Mouse (Mus musculus) Patski (cell line): Measurements from ENCODE around the gene Neurod2. TPM values are rescaled to one million over a fixed set of nuclear protein-coding genes. Genes with fewer than 3 reads are reported as not detected.

Experiments
- ATAC-seq: fragments of 100-300 bp; one replicate; pipeline ENCODE4 v1.8.0; 2021
- CTCF ChIA-PET: fragments of 350-600 bp; sonication (Branson Sonifier 250); formaldehyde crosslinking; loops from one replicate; lab custom pipeline; 2022; ENCODE audit warnings: inconsistent platforms; lab: Charles Lee
- POLR2A ChIA-PET: fragments of 350-600 bp; sonication (Branson Sonifier 250); formaldehyde crosslinking; loops from one replicate; lab custom pipeline; 2022; ENCODE audit warnings: antibody characterized with exemption, inconsistent platforms; lab: Charles Lee
- DNase-seq: peaks from one replicate; pipeline ENCODE4 v3.0.0-alpha.2; 2011; ENCODE audit warnings: low read depth, low spot score
- H3K27me3 ChIP-seq: fragments of 371-371 bp; one replicate; pipeline ENCODE4 v1.5.1; 2021
- CTCF ChIP-seq: fragments of 100-300 bp; IDR thresholded peaks from one replicate; pipeline ENCODE4 v1.5.1; 2021
- in situ Hi-C: fragments of 300-500 bp; cut with MboI; formaldehyde crosslinking; loops from 3 replicates; pipeline ENCODE4 v1.11.1; 2018; ENCODE audit warnings: low pct_unique_long_range_greater_than_20kb, mixed read lengths
- polyA plus RNA-seq: library from polyadenylated mRNA; unstranded; gene quantifications from one replicate; pipeline ENCODE4 v1.2.3, GENCODE M21; 2021

Neurod2 gene
- polyA plus RNA-seq, 1 experiment from 2014 or later, result not detected

- ChIA-PET CTCF (interaction anchor here (0.8 to 4.3 kb wide), 5 partner anchors 10 to 127 kb away, joined by 3 to 25 read pairs (median 4); no protein-coding TSS in a partner anchor), POLR2A (interaction anchor here (2.9 kb wide), 1 partner anchor 9 kb away, joined by 10 read pairs; the partner anchor contains the start of gene Stard3)
- H3K27me3 ChIP-seq, result no peaks in the 10 kb centered on the region
- no peak for TF ChIP-seq CTCF
- in situ Hi-C loops, result no loop called here
- DNase-seq, result no peak
- ATAC-seq, result no peak
Observed at GRCm38 (mm10) chr11:98367171-98367862, 37.9 kb upstream of the Neurod2 start.

- TF ChIP-seq CTCF, result no peak
- no peak for ATAC-seq
- ChIA-PET POLR2A (interaction anchor here (2.9 kb wide), 1 partner anchor 8 kb away, joined by 10 read pairs; the partner anchor contains the start of gene Stard3), CTCF (interaction anchor here (1.4 to 4.3 kb wide), 3 partner anchors 11 to 125 kb away, joined by 4 to 25 read pairs (median 10); no protein-coding TSS in a partner anchor)
- H3K27me3 ChIP-seq, result no peaks in the 10 kb centered on the region
- DNase-seq, result no peak
- in situ Hi-C loops, result no loop called here
Observed at GRCm38 (mm10) chr11:98366290-98366689, 36.8 kb upstream of the Neurod2 start.

GRCm38 (mm10) chr11:98364410-98364809, 35.0 kb upstream of the Neurod2 start:
- in situ Hi-C loops, result no loop called here
- DNase-seq, result no peak
- TF ChIP-seq CTCF, result no peak
- no peak for ATAC-seq
- POLR2A ChIA-PET, result interaction anchor here (1.2 kb wide), 1 partner anchor 9 kb away, joined by 3 read pairs; no protein-coding TSS in a partner anchor
- CTCF ChIA-PET, result interaction anchor here (0.7 to 5.6 kb wide), 3 partner anchors 7 to 22 kb away, joined by 3 to 29 read pairs (median 25); no protein-coding TSS in a partner anchor
- no peaks in the 10 kb centered on the region for H3K27me3 ChIP-seq

DNA sequence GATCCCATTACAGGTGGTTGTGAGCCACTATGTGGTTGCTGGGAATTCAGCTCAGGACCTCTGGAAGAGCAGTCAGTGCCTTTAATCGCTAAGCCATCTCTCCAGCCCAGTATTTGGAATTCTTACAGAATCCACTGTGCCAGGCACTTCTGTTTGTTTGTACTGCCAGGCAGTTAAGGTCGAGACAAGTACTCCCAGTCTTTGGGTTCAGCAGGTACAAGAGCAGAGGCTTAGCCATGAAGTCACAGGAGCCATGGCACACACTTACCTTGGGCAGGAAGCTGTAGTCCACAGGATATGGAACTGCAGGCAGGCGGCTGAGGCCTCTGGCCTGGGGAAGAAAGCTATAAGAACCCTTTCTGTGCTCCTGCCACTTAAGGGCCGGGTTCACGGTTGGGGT, 34.4 kb upstream of the Neurod2 start:
- no peaks in the 10 kb centered on the region for H3K27me3 ChIP-seq
- in situ Hi-C loops, result no loop called here
- ATAC-seq, result no peak
- POLR2A ChIA-PET, result interaction anchor here (0.6 to 1.2 kb wide), 2 partner anchors 9 to 48 kb away, joined by 3 to 5 read pairs; no protein-coding TSS in a partner anchor
- CTCF ChIA-PET, result interaction anchor here (4.3 to 5.6 kb wide), 2 partner anchors 8 to 21 kb away, joined by 25 to 29 read pairs; no protein-coding TSS in a partner anchor
- DNase-seq, result no peak
- TF ChIP-seq CTCF, result no peak

GRCm38 (mm10) chr11:98360866-98361521, 31.5 kb upstream of the Neurod2 start:
- POLR2A ChIA-PET, result interaction anchor here (0.5 kb wide), 1 partner anchor 18 kb away, joined by 3 read pairs; no protein-coding TSS in a partner anchor
- in situ Hi-C loops, result no loop called here
- DNase-seq (no peak), ATAC-seq (no peak)
- TF ChIP-seq CTCF, result no peak
- no peaks in the 10 kb centered on the region for H3K27me3 ChIP-seq
- CTCF ChIA-PET, result interaction anchor here (1.3 to 5.6 kb wide), 4 partner anchors 11 to 28 kb away, joined by 3 to 29 read pairs (median 4); no protein-coding TSS in a partner anchor

GRCm38 (mm10) chr11:98358161-98359083, 29.0 kb upstream of the Neurod2 start, which contains the start of gene Stard3:
TSS of gene Stard3 (plus strand) at chr11:98358368.
- peak; percentile 47 for ATAC-seq
- no peak for TF ChIP-seq CTCF
- CTCF ChIA-PET, result interaction anchor here (0.6 to 7.2 kb wide), 3 partner anchors 14 to 25 kb away, joined by 3 to 75 read pairs (median 5); partner anchors contain the start of gene Tcap
- no peak for DNase-seq
- no peaks in the 10 kb centered on the region for H3K27me3 ChIP-seq
- in situ Hi-C loops, result no loop called here
- POLR2A ChIA-PET, result interaction anchor here (0.9 to 1.8 kb wide), 5 partner anchors 9 to 16 kb away, joined by 3 to 10 read pairs (median 5); partner anchors contain the start of gene Ppp1r1b

GRCm38 (mm10) chr11:98357396-98358160, 28.1 kb upstream of the Neurod2 start:
- no peak for DNase-seq
- CTCF ChIA-PET, result interaction anchor here (1.5 to 7.2 kb wide), 2 partner anchors 14 kb away, joined by 5 to 75 read pairs; no protein-coding TSS in a partner anchor
- no peak for TF ChIP-seq CTCF

DNA sequence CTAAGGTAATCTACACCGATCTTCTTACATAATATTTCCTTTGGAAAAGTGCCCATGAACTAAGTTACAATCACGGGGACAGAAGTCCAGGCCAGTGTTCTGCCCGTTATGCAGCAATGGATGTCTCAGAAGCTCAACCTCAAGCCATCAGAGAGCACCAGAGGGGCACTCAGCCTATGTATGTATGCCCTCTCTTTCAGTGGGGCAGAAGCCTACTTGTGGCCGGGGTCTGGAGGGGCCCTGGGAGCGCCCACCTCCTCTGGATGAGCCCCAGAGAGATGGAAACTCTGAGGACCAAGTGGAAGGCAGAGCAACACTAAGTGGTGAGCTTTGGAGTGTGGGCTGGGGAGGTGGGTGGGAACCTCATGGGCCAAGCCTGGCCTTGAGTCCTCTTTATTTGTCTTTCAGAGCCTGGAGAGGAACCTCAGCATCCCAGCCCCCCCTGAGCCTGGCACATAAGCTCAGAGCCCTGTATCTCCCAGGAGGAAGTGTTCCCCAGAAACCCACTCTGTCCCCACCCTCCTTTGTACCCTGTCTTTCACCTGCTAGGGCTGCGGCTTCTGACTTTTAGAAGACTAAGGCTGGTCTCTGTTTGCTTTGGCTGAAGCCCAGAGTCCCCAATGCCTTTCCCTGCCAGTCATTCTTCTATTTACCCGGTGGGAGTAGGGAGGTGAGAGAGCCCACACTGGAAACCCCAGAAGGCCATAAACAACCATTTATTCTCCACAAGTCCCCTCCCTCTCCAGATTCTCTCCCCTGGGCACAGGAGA, 27.4 kb upstream of the Neurod2 start:
- DNase-seq (no peak), ATAC-seq (no peak)
- TF ChIP-seq CTCF, result no peak
- CTCF ChIA-PET, result interaction anchor here (0.7 to 7.2 kb wide), 4 partner anchors 8 to 19 kb away, joined by 3 to 75 read pairs (median 4); no protein-coding TSS in a partner anchor
- H3K27me3 ChIP-seq, result no peaks in the 10 kb centered on the region
- in situ Hi-C loops, result no loop called here
- POLR2A ChIA-PET, result interaction anchor here (0.6 to 1.1 kb wide), 4 partner anchors 16 to 212 kb away, joined by 3 to 13 read pairs (median 4); no protein-coding TSS in a partner anchor

More at GRCm38 (mm10) chr11:98357396-98358160, 28.1 kb upstream of the Neurod2 start:
- H3K27me3 ChIP-seq, result no peaks in the 10 kb centered on the region
- ATAC-seq, result no peak
- POLR2A ChIA-PET, result interaction anchor here (0.9 to 1.8 kb wide), 5 partner anchors 9 to 15 kb away, joined by 3 to 10 read pairs (median 5); partner anchors contain the start of gene Ppp1r1b
- in situ Hi-C loops, result no loop called here
